Mouse (Mus musculus): Measurements from ENCODE around the gene Ston1.

DNA sequence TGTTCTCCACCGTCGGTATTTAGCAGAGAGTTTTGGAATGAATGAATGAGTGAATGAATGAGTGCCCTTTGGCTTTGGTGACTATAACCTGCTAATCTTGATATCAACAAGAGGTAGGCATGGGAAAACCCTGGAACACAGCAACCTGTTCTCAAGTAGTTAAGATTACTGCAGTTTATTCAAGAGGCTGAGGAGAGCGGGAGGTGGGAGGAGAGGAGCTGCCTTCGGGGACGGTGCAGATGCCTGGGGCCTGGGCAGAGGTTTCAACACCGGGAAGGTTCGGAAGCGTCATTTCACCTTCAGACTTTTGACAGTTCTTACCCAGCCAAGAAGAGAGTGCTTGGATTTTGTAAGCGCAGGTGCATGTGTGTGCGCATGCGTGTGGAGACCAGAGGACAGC, 14.5 kb upstream of the Ston1 start:
- TF ChIP-seq CTCF (IDR thresholded peaks at IDR 0.05; ENCODE audit: control insufficient read depth, insufficient read depth, low read length) (no peak), POLR2A (IDR thresholded peaks at IDR 0.05; ENCODE audit: borderline replicate concordance, control insufficient read depth, low read depth, low read length) (no peak)
